ENCODE assay signal across 8 mouse cellular contexts in the genomic region with DNA sequence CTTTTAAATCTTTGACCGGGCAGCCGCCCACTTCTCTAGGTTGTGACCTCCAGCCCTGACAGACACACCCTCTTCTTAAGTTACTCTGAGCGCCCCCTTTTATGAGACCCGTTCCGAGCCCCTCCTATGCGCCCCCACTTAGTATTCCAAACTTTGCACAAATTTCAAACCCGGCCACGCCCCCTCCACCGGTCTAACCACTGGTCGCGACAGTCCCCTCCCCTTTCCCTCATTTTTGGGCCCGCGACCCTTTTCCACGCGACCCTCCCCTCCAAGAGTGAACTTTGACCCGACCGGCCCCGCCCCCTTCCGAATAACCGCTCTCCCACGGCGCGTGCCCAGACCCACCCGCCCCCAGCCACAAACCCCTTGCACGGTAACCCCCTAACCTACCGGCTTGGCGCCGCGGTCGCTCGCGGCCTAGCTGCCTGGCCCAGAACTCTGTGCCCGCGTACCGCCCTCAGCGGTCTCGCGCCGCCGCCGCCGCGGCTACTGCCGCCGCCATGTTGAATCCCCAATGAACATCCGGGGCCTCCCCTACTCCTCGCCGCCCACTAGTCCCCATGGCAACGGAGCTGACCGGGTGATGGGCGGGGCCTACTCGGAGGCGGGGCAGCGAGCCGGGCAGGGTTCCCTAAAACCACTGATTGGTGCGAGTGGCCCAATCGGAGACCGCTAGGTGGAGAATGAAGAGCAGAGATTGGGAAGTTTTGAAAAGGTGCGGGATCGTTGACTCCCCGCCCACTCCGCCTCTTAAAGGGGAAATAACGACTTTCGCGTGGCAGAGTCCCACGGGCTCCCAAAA. TPM values are rescaled to one million over a fixed set of nuclear protein-coding genes. Genes with fewer than 3 reads are reported as not detected.
A peak's percentile ranks its signal among the peaks of the same experiment; 100 is the strongest.
DNase-seq lines count a peak whose midpoint lies in the region; ATAC-seq and TF ChIP-seq lines count a peak whose summit lies in the region.

A gene (minus strand): TSS at position 503 of the 805 bp plus-strand sequence.
A gene (minus strand): TSS at position 544 of the 805 bp plus-strand sequence.

- H3K9me3 ChIP-seq in erythroblast, embryonic 14.5 days (ENCODE audit: control insufficient read depth, low read length) = no peaks in the 10 kb centered on the region
- H3K9me3 ChIP-seq in heart, embryonic 12.5 days (replicated peaks) = no peaks in the 10 kb centered on the region
- H3K9me3 ChIP-seq in kidney, postnatal 0 days (replicated peaks; ENCODE audit: low read length) = no peaks in the 10 kb centered on the region
- H3K9me3 ChIP-seq in liver, embryonic 11.5 days (ENCODE audit: control insufficient read depth, low read length) = no peaks in the 10 kb centered on the region
- H3K9me3 ChIP-seq in stomach, embryonic 14.5 days (ENCODE audit: control insufficient read depth, low read depth, low read length) = no peaks in the 10 kb centered on the region

- peak within 1 kb of the TSS; percentile 72 for H3K27ac ChIP-seq in heart, embryonic 12.5 days (ENCODE audit: poor library complexity, severe bottlenecking)
- peak within 1 kb of the TSS; percentile 90 for H3K27ac ChIP-seq in kidney, postnatal 0 days
- H3K27ac ChIP-seq in liver, embryonic 11.5 days (ENCODE audit: low read depth, low read length) = peak within 1 kb of the TSS; percentile 89
- H3K27ac ChIP-seq in stomach, embryonic 14.5 days (ENCODE audit: low read length) = peak within 1 kb of the TSS; percentile 91

- no peaks in the 10 kb centered on the region for H3K27me3 ChIP-seq in C2C12 (ENCODE audit: control insufficient read depth, insufficient read depth, insufficient read length)
- H3K27me3 ChIP-seq in erythroblast, embryonic 14.5 days (ENCODE audit: control insufficient read depth) = no peaks in the 10 kb centered on the region
- no peaks in the 10 kb centered on the region for H3K27me3 ChIP-seq in heart, embryonic 12.5 days (replicated peaks)
- H3K27me3 ChIP-seq in kidney, postnatal 0 days (ENCODE audit: insufficient read depth, low read length) = no peaks in the 10 kb centered on the region
- no peaks in the 10 kb centered on the region for H3K27me3 ChIP-seq in liver, embryonic 11.5 days (replicated peaks; ENCODE audit: control insufficient read depth, insufficient read depth, low read length)
- no peaks in the 10 kb centered on the region for H3K27me3 ChIP-seq in stomach, embryonic 14.5 days (ENCODE audit: control insufficient read depth, insufficient read depth, low read length)

- peak; percentile 97 for ATAC-seq in heart, embryonic 12.5 days (ENCODE audit: insufficient number of reproducible peaks, low FRiP score)
- peak; percentile 86 for ATAC-seq in kidney, postnatal 0 days (replicated peaks; ENCODE audit: low FRiP score, low read depth)
- ATAC-seq in liver, embryonic 11.5 days (replicated peaks; ENCODE audit: low FRiP score) = peak; percentile 89
- peak; percentile 90 for ATAC-seq in stomach, embryonic 14.5 days (ENCODE audit: insufficient number of reproducible peaks, insufficient read depth, low FRiP score, low read depth)

- peaks cover 44% of the 10 kb centered on the region for H3K79me2 ChIP-seq in C2C12 (ENCODE audit: control insufficient read depth, insufficient read depth)

- peaks cover 60% of the 10 kb centered on the region for H3K4me1 ChIP-seq in erythroblast, embryonic 14.5 days (ENCODE audit: control insufficient read depth)
- peaks cover 44% of the 10 kb centered on the region for H3K4me1 ChIP-seq in heart, embryonic 12.5 days (replicated peaks)
- peaks cover 42% of the 10 kb centered on the region for H3K4me1 ChIP-seq in kidney, postnatal 0 days (replicated peaks; ENCODE audit: insufficient read depth, low read length)
- peaks cover 44% of the 10 kb centered on the region for H3K4me1 ChIP-seq in liver, embryonic 11.5 days (replicated peaks; ENCODE audit: control insufficient read depth, insufficient read depth, low read length)
- H3K4me1 ChIP-seq in stomach, embryonic 14.5 days (ENCODE audit: control insufficient read depth, insufficient read depth, low read length) = peaks cover 40% of the 10 kb centered on the region

- peaks cover 26% of the 10 kb centered on the region for H3K79me3 ChIP-seq in C2C12 (ENCODE audit: low read depth)

- peak within 1 kb of the TSS; percentile 84 for H3K4me2 ChIP-seq in heart, embryonic 12.5 days
- H3K4me2 ChIP-seq in kidney, postnatal 0 days (ENCODE audit: low read length) = peak within 1 kb of the TSS; percentile 92
- peak within 1 kb of the TSS; percentile 88 for H3K4me2 ChIP-seq in liver, embryonic 11.5 days
- peak within 1 kb of the TSS; percentile 76 for H3K4me2 ChIP-seq in stomach, embryonic 14.5 days (replicated peaks; ENCODE audit: low read depth, low read length)

- H3K9ac ChIP-seq in heart, embryonic 12.5 days = peak within 1 kb of the TSS; percentile 79
- peak within 1 kb of the TSS; percentile 81 for H3K9ac ChIP-seq in kidney, postnatal 0 days (ENCODE audit: low read depth, low read length)
- peak within 1 kb of the TSS; percentile 79 for H3K9ac ChIP-seq in liver, embryonic 11.5 days (ENCODE audit: low read depth, low read length)
- peak within 1 kb of the TSS; percentile 41 for H3K9ac ChIP-seq in stomach, embryonic 14.5 days (replicated peaks; ENCODE audit: low read depth, low read length)

- H3K36me3 ChIP-seq in C2C12 (ENCODE audit: control insufficient read depth, insufficient read depth) = peaks cover 6% of the 10 kb centered on the region
- H3K36me3 ChIP-seq in erythroblast, embryonic 14.5 days (ENCODE audit: control insufficient read depth) = peaks cover 37% of the 10 kb centered on the region
- no peaks in the 10 kb centered on the region for H3K36me3 ChIP-seq in heart, embryonic 12.5 days
- H3K36me3 ChIP-seq in kidney, postnatal 0 days (ENCODE audit: insufficient read depth, low read length) = no peaks in the 10 kb centered on the region
- H3K36me3 ChIP-seq in liver, embryonic 11.5 days (ENCODE audit: control insufficient read depth, insufficient read depth, low read length) = peaks cover 7% of the 10 kb centered on the region; the same call in 1 of the 2 replicates
- H3K36me3 ChIP-seq in stomach, embryonic 14.5 days (ENCODE audit: control insufficient read depth, insufficient read depth, low read length) = no peaks in the 10 kb centered on the region; the same call in 1 of the 2 replicates

- peak within 1 kb of the TSS; percentile 68 for H3K4me3 ChIP-seq in C2C12 (ENCODE audit: insufficient read depth, poor library complexity, severe bottlenecking)
- H3K4me3 ChIP-seq in erythroblast, embryonic 14.5 days (replicated peaks) = peak within 1 kb of the TSS; percentile 91
- peak within 1 kb of the TSS; percentile 84 for H3K4me3 ChIP-seq in heart, embryonic 12.5 days
- peak within 1 kb of the TSS; percentile 68 for H3K4me3 ChIP-seq in kidney, postnatal 0 days (replicated peaks; ENCODE audit: low read depth, low read length)
- peak within 1 kb of the TSS; percentile 82 for H3K4me3 ChIP-seq in liver, embryonic 11.5 days (ENCODE audit: low read depth, low read length)
- peak within 1 kb of the TSS; percentile 48 for H3K4me3 ChIP-seq in stomach, embryonic 14.5 days (ENCODE audit: low read depth, low read length)

- WGBS in heart, embryonic 12.5 days = under 1% methylated on average over 66 of the region's 66 CpGs
- under 1% methylated on average over 66 of the region's 66 CpGs for WGBS in kidney, postnatal 0 days
- WGBS in liver, embryonic 11.5 days = under 1% methylated on average over 66 of the region's 66 CpGs
- WGBS in stomach, embryonic 14.5 days = 1% methylated on average over 64 of the region's 66 CpGs

- peak within 1 kb of the TSS; percentile 72 for H3ac ChIP-seq in C2C12 (ENCODE audit: control insufficient read depth, insufficient read length, low read depth)

- TF ChIP-seq POLR2A in brain, embryonic 14.5 days (IDR thresholded peaks at IDR 0.05; ENCODE audit: borderline replicate concordance, extremely low read depth, insufficient read depth, insufficient read length, poor library complexity, severe bottlenecking) = peak; percentile 97

- DNase-seq in brain, embryonic 14.5 days (ENCODE audit: low read depth) = peak; percentile 99
- peak; percentile 99 for DNase-seq in kidney, postnatal 0 days (ENCODE audit: low spot score)
- peak; percentile 100 for DNase-seq in liver, embryonic 11.5 days (ENCODE audit: low spot score)
- peak; percentile 99 for DNase-seq in naive thymus-derived CD4-positive, alpha-beta T cell, adult 2 months (ENCODE audit: low read depth)

- TF ChIP-seq CTCF in C2C12 (IDR thresholded peaks at IDR 0.05; ENCODE audit: control insufficient read depth, insufficient read depth, insufficient read length) = no peak
- TF ChIP-seq CTCF in brain, embryonic 14.5 days (IDR thresholded peaks at IDR 0.05; ENCODE audit: borderline replicate concordance, extremely low read depth, insufficient read depth, insufficient read length) = peak; percentile 37; the same call in 1 of the 2 replicates
- TF ChIP-seq CTCF in kidney, postnatal 0 days (IDR thresholded peaks at IDR 0.05; ENCODE audit: low read depth) = peak; percentile 49; the same call in 1 of the 2 replicates

TF ChIP-seq in C2C12, 6 proteins besides CTCF, POLR2A, EP300 and RAD21:
- TF ChIP-seq MYOD1 (IDR thresholded peaks at IDR 0.05; ENCODE audit: control insufficient read depth, insufficient read length, low read depth) = no peak
- no peak for TF ChIP-seq FOSL1 (IDR thresholded peaks at IDR 0.05; ENCODE audit: insufficient read depth, low read length, poor library complexity, severe bottlenecking)
- no peak for TF ChIP-seq MAX (IDR thresholded peaks at IDR 0.05)
- no peak for TF ChIP-seq USF1 (IDR thresholded peaks at IDR 0.05; ENCODE audit: low read depth)
- no peak for TF ChIP-seq MYOG (IDR thresholded peaks at IDR 0.05; ENCODE audit: control insufficient read depth, extremely low read depth, insufficient read length)
- TF ChIP-seq CEBPB (IDR thresholded peaks at IDR 0.05; ENCODE audit: low read depth) = no peak
TF ChIP-seq in C2C12: peak in this region for 0.

RNA-seq across cellular contexts. Expression of the first gene that starts in this region (rescaled TPM):
- 42.6 TPM for polyA plus RNA-seq in C2C12 (2012; fragmentation: generic; extraction: Trizol)
- 83.9 and 92.0 TPM in 2 replicates for polyA plus RNA-seq in brain, embryonic 14.5 days (2012; rRNA removed)
- 9.3 and 11.4 TPM in 2 replicates for polyA plus RNA-seq in erythroblast, embryonic 14.5 days (2012)
- 29.0 and 29.5 TPM in 2 replicates for polyA plus RNA-seq in heart, embryonic 12.5 days (2016; fragmentation: Nextera tagmentation; extraction: Ambion mirVana)
- polyA plus RNA-seq in kidney, postnatal 0 days (2015; fragmentation: Nextera tagmentation; extraction: Ambion mirVana) = 18.4 and 19.5 TPM in 2 replicates
- 17.4 and 18.6 TPM in 2 replicates for polyA plus RNA-seq in liver, embryonic 11.5 days (2014; fragmentation: Nextera tagmentation; extraction: Ambion mirVana)
- polyA plus RNA-seq in stomach, embryonic 14.5 days (2014; fragmentation: Nextera tagmentation; extraction: Ambion mirVana) = 23.7 and 25.8 TPM in 2 replicates

RNA-seq across cellular contexts. Expression of the second gene that starts in this region (rescaled TPM):
- polyA plus RNA-seq in C2C12 (2012; fragmentation: generic; extraction: Trizol) = 33.4 TPM
- 18.9 and 21.3 TPM in 2 replicates for polyA plus RNA-seq in brain, embryonic 14.5 days (2012; rRNA removed)
- polyA plus RNA-seq in erythroblast, embryonic 14.5 days (2012) = 16.1 and 20.0 TPM in 2 replicates
- polyA plus RNA-seq in heart, embryonic 12.5 days (2016; fragmentation: Nextera tagmentation; extraction: Ambion mirVana) = 32.7 TPM in 2 replicates
- polyA plus RNA-seq in kidney, postnatal 0 days (2015; fragmentation: Nextera tagmentation; extraction: Ambion mirVana) = 33.5 and 36.6 TPM in 2 replicates
- 34.0 and 35.3 TPM in 2 replicates for polyA plus RNA-seq in liver, embryonic 11.5 days (2014; fragmentation: Nextera tagmentation; extraction: Ambion mirVana)
- 41.1 and 47.8 TPM in 2 replicates for polyA plus RNA-seq in stomach, embryonic 14.5 days (2014; fragmentation: Nextera tagmentation; extraction: Ambion mirVana)

Comparison
In these comparisons a context has a peak if more than half of its experiments do, and no peak if none do; other contexts are left out.
1. Peak in every context shown above with its lines: DNase-seq, ATAC-seq, H3K4me3 ChIP-seq and H3K27ac ChIP-seq.